Mouse (Mus musculus) brain, embryonic 14.5 days (tissue): ENCODE measurements at regions not wholly inside any gene's neighbourhood (a gene's known extent, or its start where the extent isn't known, plus 50 kb on each side); places are given as distances from the start of the nearest gene placed in this dataset.

Source experiments
- CTCF ChIP-seq: fragments of 200-500 bp; IDR thresholded peaks from 2 replicates; pipeline ENCODE4 v1.5.1; 2012; ENCODE audit warnings: inconsistent platforms, mild to moderate bottlenecking, moderate library complexity, borderline replicate concordance; ENCODE audit not compliant: insufficient read depth, insufficient read length; ENCODE audit errors: extremely low read depth
- POLR2A ChIP-seq: fragments of 200-500 bp; IDR thresholded peaks from 2 replicates; pipeline ENCODE4 v1.6.1; 2012; ENCODE audit warnings: mild to moderate bottlenecking, inconsistent platforms, borderline replicate concordance; ENCODE audit not compliant: poor library complexity, insufficient read depth, insufficient read length, severe bottlenecking; ENCODE audit errors: extremely low read depth

GRCm38 (mm10) chr16:78481571-78481970 lies 94.9 kb downstream of the D16Ertd472e start:
- TF ChIP-seq CTCF (no peak), POLR2A (no peak)
